Mouse (Mus musculus): ENCODE results near the gene Slc25a16. TPM values are rescaled to one million over a fixed set of nuclear protein-coding genes. Genes with fewer than 3 reads are reported as not detected.
"Not testable (repeated sequence)": the region's sequence is repeated elsewhere in the genome, so short reads cannot be mapped to it uniquely, and the experiment has no call there.

Slc25a16 gene
- total and polyA plus RNA-seq, 3 experiments: 8.3 to 12.1 TPM; not detected in 1

GRCm38 (mm10) chr10:62902829-62903228 is 17.6 kb upstream of the Slc25a16 start:
- no peak for DNase-seq (ENCODE audit: low read depth, low spot score)
- H3K4me3 ChIP-seq (ENCODE audit: control insufficient read depth in 1 of 2, insufficient read depth in 1 of 2, low read depth in 2 of 2, low read length in 2 of 2): no peak overlapping the region
- H3K27me3 ChIP-seq (ENCODE audit: control insufficient read depth in 1 of 2, insufficient read depth in 2 of 2, low read length in 2 of 2): no peaks in the 10 kb centered on the region; a peak in 2 of 4 replicates
- H3K9ac ChIP-seq (ENCODE audit: control insufficient read depth, low read depth, low read length, poor library complexity, severe bottlenecking): no peak overlapping the region
- no peaks in the 10 kb centered on the region for H3K9me3 ChIP-seq (replicated peaks; ENCODE audit: insufficient read depth, low read length)
- no peak overlapping the region for H3K27ac ChIP-seq (ENCODE audit: control insufficient read depth, low read depth, low read length)
- H3K79me2 ChIP-seq (ENCODE audit: control insufficient read depth, insufficient read depth, low read length, poor library complexity): no peaks in the 10 kb centered on the region
- no peaks in the 10 kb centered on the region for H3K4me1 ChIP-seq (ENCODE audit: control insufficient read depth in 1 of 2, insufficient read depth in 2 of 2, low read length in 2 of 2)
- no peak for TF ChIP-seq RAD21 (IDR thresholded peaks at IDR 0.05; ENCODE audit: low read depth, low read length)
- TF ChIP-seq MYB (IDR thresholded peaks at IDR 0.05; ENCODE audit: low read depth, low read length): no peak
- TF ChIP-seq GATA1 (IDR thresholded peaks at IDR 0.05; ENCODE audit: low read depth, low read length): no peak
- no peak for TF ChIP-seq MXI1 (IDR thresholded peaks at IDR 0.05; ENCODE audit: low read depth, low read length)
- no peak for TF ChIP-seq ZMIZ1 (IDR thresholded peaks at IDR 0.05; ENCODE audit: low read depth, low read length)
- TF ChIP-seq UBTF (IDR thresholded peaks at IDR 0.05; ENCODE audit: borderline replicate concordance, insufficient read depth, low read depth, low read length): no peak
- no peak for TF ChIP-seq MYC (IDR thresholded peaks at IDR 0.05; ENCODE audit: low read depth, low read length)
- no peak for TF ChIP-seq HCFC1 (IDR thresholded peaks at IDR 0.05; ENCODE audit: low read depth, low read length)
- TF ChIP-seq ELF1 (IDR thresholded peaks at IDR 0.05; ENCODE audit: low read depth, low read length): no peak
- TF ChIP-seq NRF1 (IDR thresholded peaks at IDR 0.05; ENCODE audit: insufficient read depth, low read depth, low read length, poor library complexity, severe bottlenecking): no peak
- no peak for TF ChIP-seq MAFK (IDR thresholded peaks at IDR 0.05; ENCODE audit: borderline replicate concordance, low read depth, low read length)
- no peak for TF ChIP-seq ZKSCAN1 (IDR thresholded peaks at IDR 0.05; ENCODE audit: low read depth, low read length)
- no peaks in the 10 kb centered on the region for H3K36me3 ChIP-seq (ENCODE audit: control insufficient read depth in 1 of 2, insufficient read depth in 2 of 2, low read length in 2 of 2)

DNA sequence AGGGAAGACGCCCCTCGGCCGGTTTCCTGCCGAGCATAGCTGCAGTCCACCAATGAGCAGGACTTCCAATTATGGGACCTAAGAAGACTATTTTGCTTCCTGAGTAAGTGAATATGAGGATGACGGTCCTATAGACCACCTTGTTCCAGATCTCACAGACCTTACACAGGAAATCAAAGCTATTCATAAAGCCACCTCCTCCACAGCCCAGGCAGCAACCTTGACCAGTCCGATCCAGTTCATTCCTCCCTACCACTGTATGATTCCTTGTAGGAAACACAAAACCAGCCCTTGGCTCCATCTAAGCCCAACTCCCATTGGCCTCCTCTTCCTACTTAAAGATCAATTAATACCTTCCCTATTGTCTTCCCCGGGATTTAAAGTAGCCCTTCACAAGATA is 14.1 kb upstream of the Slc25a16 start:
- TF ChIP-seq ZMIZ1 (IDR thresholded peaks at IDR 0.05; ENCODE audit: low read depth, low read length) (no peak), MEF2A (IDR thresholded peaks at IDR 0.05; ENCODE audit: extremely low read depth, insufficient replicate concordance, low read depth, low read length, poor library complexity, severe bottlenecking) (no peak), RAD21 (IDR thresholded peaks at IDR 0.05; ENCODE audit: low read depth, low read length) (no peak), ZC3H11A (IDR thresholded peaks at IDR 0.05; ENCODE audit: low read depth, low read length) (no peak), SMC3 (IDR thresholded peaks at IDR 0.05; ENCODE audit: low read depth, low read length) (no peak), BHLHE40 (IDR thresholded peaks at IDR 0.05; ENCODE audit: borderline replicate concordance, low read depth, low read length) (no peak), USF2 (IDR thresholded peaks at IDR 0.05; ENCODE audit: borderline replicate concordance in 1 of 2, insufficient read depth in 1 of 2, low read depth in 1 of 2, low read length in 2 of 2) (no peak), TAL1 (IDR thresholded peaks at IDR 0.05; ENCODE audit: low read length) (no peak), ZNF384 (IDR thresholded peaks at IDR 0.05; ENCODE audit: low read depth, low read length) (no peak)
- no peak for DNase-seq (ENCODE audit: low read depth, low spot score)
- Histone ChIP-seq H3K27me3 (ENCODE audit: control insufficient read depth in 1 of 2, insufficient read depth in 2 of 2, low read length in 2 of 2) (no peaks in the 10 kb centered on the region; a peak in 2 of 4 replicates), H3K79me2 (ENCODE audit: control insufficient read depth, insufficient read depth, low read length, poor library complexity) (no peaks in the 10 kb centered on the region), H3K36me3 (ENCODE audit: control insufficient read depth in 1 of 2, insufficient read depth in 2 of 2, low read length in 2 of 2) (no peaks in the 10 kb centered on the region), H3K4me3 (ENCODE audit: control insufficient read depth in 1 of 2, insufficient read depth in 1 of 2, low read depth in 2 of 2, low read length in 2 of 2) (no peak overlapping the region), H3K27ac (ENCODE audit: control insufficient read depth, low read depth, low read length) (no peak overlapping the region), H3K4me1 (ENCODE audit: control insufficient read depth in 1 of 2, insufficient read depth in 2 of 2, low read length in 2 of 2) (no peaks in the 10 kb centered on the region), H3K9ac (ENCODE audit: control insufficient read depth, low read depth, low read length, poor library complexity, severe bottlenecking) (no peak overlapping the region), H3K9me3 (replicated peaks; ENCODE audit: insufficient read depth, low read length) (no peaks in the 10 kb centered on the region)

- not testable (repeated sequence) for H3K4me1 ChIP-seq (ENCODE audit: control insufficient read depth in 1 of 2, insufficient read depth in 2 of 2, low read length in 2 of 2); H3K4me3 ChIP-seq (ENCODE audit: control insufficient read depth in 1 of 2, insufficient read depth in 1 of 2, low read depth in 2 of 2, low read length in 2 of 2); H3K27ac ChIP-seq (ENCODE audit: control insufficient read depth, low read depth, low read length); H3K9ac ChIP-seq (ENCODE audit: control insufficient read depth, low read depth, low read length, poor library complexity, severe bottlenecking); H3K36me3 ChIP-seq (ENCODE audit: control insufficient read depth in 1 of 2, insufficient read depth in 2 of 2, low read length in 2 of 2); DNase-seq (ENCODE audit: low read depth, low spot score); H3K79me2 ChIP-seq (ENCODE audit: control insufficient read depth, insufficient read depth, low read length, poor library complexity); H3K27me3 ChIP-seq (ENCODE audit: control insufficient read depth in 1 of 2, insufficient read depth in 2 of 2, low read length in 2 of 2); H3K9me3 ChIP-seq (replicated peaks; ENCODE audit: insufficient read depth, low read length)
Observed at GRCm38 (mm10) chr10:62908896-62909295, 11.5 kb upstream of the Slc25a16 start, which contains the start of gene Tet1. TSS of gene Tet1 (minus strand) at chr10:62908996.
